Mouse (Mus musculus) intestine, embryonic 15.5 days (tissue): ENCODE measurements around the gene Prr36. TPM values are rescaled to one million over a fixed set of nuclear protein-coding genes. Genes with fewer than 3 reads are reported as not detected.

Experiments used
- ATAC-seq: fragments of 200-750 bp; cut with Nextera tagmentation; 2 replicates; pipeline ENCODE4 v1.8.0; 2017; ENCODE audit warnings: moderate TSS enrichment, moderate library complexity
- H3K27ac ChIP-seq: fragments of 300-500 bp; sonication (generic); 2 replicates; pipeline ENCODE4 v1.5.1; 2015; ENCODE audit warnings: mild to moderate bottlenecking, inconsistent platforms
- H3K27me3 ChIP-seq: fragments of 300-500 bp; sonication (generic); replicated peaks from 2 replicates; pipeline ENCODE4 v1.6.1; 2015; ENCODE audit warnings: inconsistent platforms
- H3K36me3 ChIP-seq: fragments of 300-500 bp; sonication (generic); 2 replicates; pipeline ENCODE4 v1.6.1; 2015; ENCODE audit warnings: inconsistent platforms
- H3K4me1 ChIP-seq: fragments of 300-500 bp; sonication (generic); replicated peaks from 2 replicates; pipeline ENCODE4 v1.6.1; 2015; ENCODE audit warnings: inconsistent platforms
- H3K4me2 ChIP-seq: fragments of 300-500 bp; sonication (generic); replicated peaks from 2 replicates; pipeline ENCODE4 v1.6.1; 2015; ENCODE audit warnings: mild to moderate bottlenecking, inconsistent platforms
- H3K4me3 ChIP-seq: fragments of 300-500 bp; sonication (generic); replicated peaks from 2 replicates; pipeline ENCODE4 v1.5.1; 2015; ENCODE audit warnings: inconsistent platforms
- H3K9ac ChIP-seq: fragments of 300-500 bp; sonication (generic); 2 replicates; pipeline ENCODE4 v1.6.1; 2015; ENCODE audit warnings: inconsistent platforms
- H3K9me3 ChIP-seq: fragments of 300-500 bp; sonication (generic); 2 replicates; pipeline ENCODE4 v1.6.1; 2016; ENCODE audit warnings: inconsistent platforms
- WGBS: fragments of 180-500 bp; shearing (Covaris S2); methylation state at CpG from one replicate; pipeline ENCODE4 v1.1.7; 2015; 5-methylcytosine and 5-hydroxymethylcytosine counted together
- polyA plus RNA-seq: library from polyadenylated mRNA; unstranded; fragments of >200 nt; fragmentation: Nextera tagmentation; extraction: Ambion mirVana; gene quantifications from 2 replicates; pipeline ENCODE4 v1.2.1, GENCODE M21; 2015

The Prr36 gene
- polyA plus RNA-seq, 1 experiment from 2014 or later, result 4.3 TPM

GRCm38 (mm10) chr8:4189031-4189722, 28.1 kb downstream of the Prr36 start:
- peaks cover 4% of the 10 kb centered on the region for H3K4me1 ChIP-seq
- no peak overlapping the region for H3K4me3 ChIP-seq
- no peaks in the 10 kb centered on the region for H3K27me3 ChIP-seq
- no peaks in the 10 kb centered on the region for H3K9me3 ChIP-seq
- H3K27ac ChIP-seq, result no peak overlapping the region
- no peaks in the 10 kb centered on the region for H3K36me3 ChIP-seq
- no peak overlapping the region for H3K4me2 ChIP-seq
- no peak overlapping the region for H3K9ac ChIP-seq
- WGBS, result 20% methylated on average over 3 of the region's 3 CpGs
- peak; percentile 57; the same call in 1 of the 2 replicates for ATAC-seq

- Histone ChIP-seq H3K4me3 (no peak overlapping the region), H3K9me3 (no peaks in the 10 kb centered on the region), H3K36me3 (no peaks in the 10 kb centered on the region), H3K27me3 (no peaks in the 10 kb centered on the region), H3K4me2 (no peak overlapping the region), H3K4me1 (peaks cover 4% of the 10 kb centered on the region), H3K9ac (no peak overlapping the region), H3K27ac (no peak overlapping the region)
- no peak for ATAC-seq
Measured at GRCm38 (mm10) chr8:4188605-4189004, 28.7 kb downstream of the Prr36 start.

- H3K4me2 ChIP-seq, result no peak overlapping the region
- H3K27ac ChIP-seq, result no peak overlapping the region
- H3K4me3 ChIP-seq, result no peak overlapping the region
- no peak overlapping the region for H3K9ac ChIP-seq
- H3K36me3 ChIP-seq, result no peaks in the 10 kb centered on the region
- 82% methylated on average over 2 of the region's 2 CpGs for WGBS
- no peaks in the 10 kb centered on the region for H3K4me1 ChIP-seq
- no peaks in the 10 kb centered on the region for H3K9me3 ChIP-seq
- H3K27me3 ChIP-seq, result no peaks in the 10 kb centered on the region
- no peak for ATAC-seq
Measured at GRCm38 (mm10) chr8:4186151-4186550, 31.1 kb downstream of the Prr36 start.

- Histone ChIP-seq H3K4me1 (no peaks in the 10 kb centered on the region), H3K27ac (no peak overlapping the region), H3K27me3 (no peaks in the 10 kb centered on the region), H3K9ac (no peak overlapping the region), H3K36me3 (no peaks in the 10 kb centered on the region), H3K4me2 (no peak overlapping the region), H3K4me3 (no peak overlapping the region), H3K9me3 (no peaks in the 10 kb centered on the region)
- no peak for ATAC-seq
- WGBS, result 85% methylated on average over 8 of the region's 8 CpGs
Measured at GRCm38 (mm10) chr8:4183409-4183808, 33.9 kb downstream of the Prr36 start.

GRCm38 (mm10) chr8:4174018-4174417, 43.2 kb downstream of the Prr36 start:
- Histone ChIP-seq H3K27me3 (no peaks in the 10 kb centered on the region), H3K4me2 (no peak overlapping the region), H3K27ac (no peak overlapping the region), H3K4me3 (no peak overlapping the region), H3K4me1 (no peaks in the 10 kb centered on the region), H3K9me3 (no peaks in the 10 kb centered on the region), H3K9ac (no peak overlapping the region), H3K36me3 (no peaks in the 10 kb centered on the region)
- WGBS, result 75% methylated on average over 2 of the region's 2 CpGs
- ATAC-seq, result no peak

- H3K27ac ChIP-seq, result no peak overlapping the region
- no peaks in the 10 kb centered on the region for H3K27me3 ChIP-seq
- WGBS, result 74% methylated on average over 3 of the region's 3 CpGs
- H3K36me3 ChIP-seq, result no peaks in the 10 kb centered on the region
- H3K4me3 ChIP-seq, result no peak overlapping the region
- no peak overlapping the region for H3K9ac ChIP-seq
- no peak for ATAC-seq
- no peaks in the 10 kb centered on the region for H3K4me1 ChIP-seq
- no peak overlapping the region for H3K4me2 ChIP-seq
- no peaks in the 10 kb centered on the region for H3K9me3 ChIP-seq
Measured at GRCm38 (mm10) chr8:4172486-4172885, 44.8 kb downstream of the Prr36 start.

- no peaks in the 10 kb centered on the region for H3K36me3 ChIP-seq
- no peak overlapping the region for H3K4me3 ChIP-seq
- no peak overlapping the region for H3K4me2 ChIP-seq
- no peak overlapping the region for H3K27ac ChIP-seq
- no peaks in the 10 kb centered on the region for H3K9me3 ChIP-seq
- 92% methylated on average over 1 of the region's 1 CpGs for WGBS
- H3K9ac ChIP-seq, result no peak overlapping the region
- H3K27me3 ChIP-seq, result no peaks in the 10 kb centered on the region
- ATAC-seq, result no peak
- H3K4me1 ChIP-seq, result peaks cover 6% of the 10 kb centered on the region
Measured at GRCm38 (mm10) chr8:4167918-4168317, 49.3 kb downstream of the Prr36 start.

- H3K4me1 ChIP-seq, result peaks cover 6% of the 10 kb centered on the region
- no peaks in the 10 kb centered on the region for H3K9me3 ChIP-seq
- no peaks in the 10 kb centered on the region for H3K27me3 ChIP-seq
- peak overlapping the region; percentile 74 for H3K4me3 ChIP-seq
- WGBS, result 15% methylated on average over 9 of the region's 10 CpGs
- H3K9ac ChIP-seq, result peak overlapping the region; percentile 76
- ATAC-seq, result no peak; the same call in 1 of the 2 replicates
- H3K36me3 ChIP-seq, result no peaks in the 10 kb centered on the region
- no peak overlapping the region for H3K27ac ChIP-seq
- peak overlapping the region; percentile 83 for H3K4me2 ChIP-seq
Measured at GRCm38 (mm10) chr8:4166881-4167525, 50.3 kb downstream of the Prr36 start.

GRCm38 (mm10) chr8:4165852-4166751, 51.2 kb downstream of the Prr36 start, which contains the start of gene Evi5l:
Gene Evi5l (plus strand): TSS chr8:4166567.
- H3K4me1 ChIP-seq, result peaks cover 6% of the 10 kb centered on the region
- no peaks in the 10 kb centered on the region for H3K27me3 ChIP-seq
- H3K4me3 ChIP-seq, result peak within 1 kb of the TSS; percentile 74
- ATAC-seq, result peak; percentile 98
- WGBS, result under 1% methylated on average over 51 of the region's 51 CpGs
- no peaks in the 10 kb centered on the region for H3K9me3 ChIP-seq
- no peaks in the 10 kb centered on the region for H3K36me3 ChIP-seq
- H3K4me2 ChIP-seq, result peak within 1 kb of the TSS; percentile 83
- peak within 1 kb of the TSS; percentile 76 for H3K9ac ChIP-seq
- no peak within 1 kb of the TSS for H3K27ac ChIP-seq

- peaks cover 6% of the 10 kb centered on the region for H3K4me1 ChIP-seq
- no peaks in the 10 kb centered on the region for H3K27me3 ChIP-seq
- H3K9me3 ChIP-seq, result no peaks in the 10 kb centered on the region
- no peaks in the 10 kb centered on the region for H3K36me3 ChIP-seq
- peak overlapping the region; percentile 83 for H3K4me2 ChIP-seq
- no peak overlapping the region for H3K27ac ChIP-seq
- H3K4me3 ChIP-seq, result peak overlapping the region; percentile 74
- 7% methylated on average over 13 of the region's 13 CpGs for WGBS
- no peak for ATAC-seq
- H3K9ac ChIP-seq, result peak overlapping the region; percentile 49; the same call in 1 of the 2 replicates
Measured at GRCm38 (mm10) chr8:4165176-4165851, 51.9 kb downstream of the Prr36 start.

GRCm38 (mm10) chr8:4162786-4163185, 54.5 kb downstream of the Prr36 start:
- no peak overlapping the region for H3K27ac ChIP-seq
- H3K9ac ChIP-seq, result no peak overlapping the region
- H3K4me3 ChIP-seq, result no peak overlapping the region
- no peaks in the 10 kb centered on the region for H3K27me3 ChIP-seq
- peaks cover 6% of the 10 kb centered on the region for H3K4me1 ChIP-seq
- no peaks in the 10 kb centered on the region for H3K36me3 ChIP-seq
- WGBS, result 54% methylated on average over 4 of the region's 4 CpGs
- H3K9me3 ChIP-seq, result no peaks in the 10 kb centered on the region
- H3K4me2 ChIP-seq, result no peak overlapping the region
- ATAC-seq, result no peak
